In genomic region chr16:91270212-91270971, GRCm38 (mm10) we compare ENCODE assay signal across 9 mouse cellular contexts. TPM values are rescaled to one million over a fixed set of nuclear protein-coding genes. Genes with fewer than 3 reads are reported as not detected.
DNase-seq lines count a peak whose midpoint lies in the region; ATAC-seq and TF ChIP-seq lines count a peak whose summit lies in the region.
"Had no signal": no experiment of that assay in that cellular context is flagged by ENCODE, and none has a peak within 500 bp of the region (broad histone marks: within the 10 kb centered on the region; RNA-seq: fewer than 3 reads in every experiment).

No protein-coding gene starts in this region.

- H3K9ac ChIP-seq in heart, adult 2 months (ENCODE audit: low read depth, low read length), result no peak overlapping the region
- no peak overlapping the region for H3K9ac ChIP-seq in intestine, embryonic 15.5 days
- no peak overlapping the region; the same call in 1 of the 2 replicates for H3K9ac ChIP-seq in midbrain, embryonic 12.5 days (replicated peaks)

- H3K4me2 ChIP-seq in intestine, embryonic 15.5 days (replicated peaks), result peak overlapping the region; percentile 79
- peak overlapping the region; percentile 77 for H3K4me2 ChIP-seq in midbrain, embryonic 12.5 days (replicated peaks)

- ATAC-seq in intestine, embryonic 15.5 days, result no peak
- ATAC-seq in midbrain, embryonic 12.5 days (ENCODE audit: low FRiP score, low read depth), result 0 out of 2 replicates have a peak, but pooled peaks have one; percentile 10

- no peak for TF ChIP-seq POLR2A in heart, adult 2 months (IDR thresholded peaks at IDR 0.05; ENCODE audit: insufficient read depth, low read depth, low read length)

- no peaks in the 10 kb centered on the region for H3K4me1 ChIP-seq in heart, adult 2 months (ENCODE audit: control insufficient read depth, insufficient read depth, low read length)
- H3K4me1 ChIP-seq in intestine, embryonic 15.5 days (replicated peaks), result peaks cover 15% of the 10 kb centered on the region
- peaks cover 25% of the 10 kb centered on the region for H3K4me1 ChIP-seq in midbrain, embryonic 12.5 days

- no peak for DNase-seq in heart, adult 2 months
- no peak for DNase-seq in heart, adult 9 months (ENCODE audit: low spot score in 2 of 2)
- peak; percentile 3 for DNase-seq in urinary bladder, postnatal 25 days (ENCODE audit: low spot score)
- no peak for DNase-seq in urinary bladder, adult 2 months (ENCODE audit: low spot score)
- DNase-seq in adrenal gland, postnatal 25 days, result no peak
- DNase-seq in B cell, adult 2 months, result no peak

- no peaks in the 10 kb centered on the region for H3K9me3 ChIP-seq in intestine, embryonic 15.5 days
- no peaks in the 10 kb centered on the region for H3K9me3 ChIP-seq in midbrain, embryonic 12.5 days

- intact Hi-C loops in heart, adult 2 months (cut with DNase I), result no loop called here

- no peaks in the 10 kb centered on the region for H3K79me2 ChIP-seq in heart, adult 2 months (replicated peaks; ENCODE audit: control insufficient read depth, insufficient read depth, low read length)

- WGBS in heart, adult 2 months, result 1% methylated on average over 63 of the region's 63 CpGs
- WGBS in intestine, embryonic 15.5 days, result under 1% methylated on average over 63 of the region's 63 CpGs
- under 1% methylated on average over 59 of the region's 63 CpGs for WGBS in midbrain, embryonic 12.5 days

- peak overlapping the region; percentile 12; the same call in 1 of the 2 replicates for H3K4me3 ChIP-seq in heart, adult 2 months
- peak overlapping the region; percentile 41 for H3K4me3 ChIP-seq in intestine, embryonic 15.5 days (replicated peaks)
- H3K4me3 ChIP-seq in midbrain, embryonic 12.5 days, result peak overlapping the region; percentile 42

- H3K27ac ChIP-seq in heart, adult 2 months, result no peak overlapping the region
- H3K27ac ChIP-seq in intestine, embryonic 15.5 days, result no peak overlapping the region
- H3K27ac ChIP-seq in midbrain, embryonic 12.5 days (replicated peaks), result no peak overlapping the region

- no peaks in the 10 kb centered on the region for H3K36me3 ChIP-seq in heart, adult 2 months (ENCODE audit: control insufficient read depth, insufficient read depth, low read length)
- no peaks in the 10 kb centered on the region for H3K36me3 ChIP-seq in intestine, embryonic 15.5 days
- H3K36me3 ChIP-seq in midbrain, embryonic 12.5 days, result no peaks in the 10 kb centered on the region

- no peak for TF ChIP-seq EP300 in heart, adult 2 months (IDR thresholded peaks at IDR 0.05; ENCODE audit: insufficient read depth, low read depth, low read length)

- H3K27me3 ChIP-seq in heart, adult 2 months (ENCODE audit: control insufficient read depth, insufficient read depth, low read length), result peaks cover 20% of the 10 kb centered on the region
- H3K27me3 ChIP-seq in intestine, embryonic 15.5 days (replicated peaks), result peaks cover 84% of the 10 kb centered on the region
- peaks cover 100% of the 10 kb centered on the region for H3K27me3 ChIP-seq in midbrain, embryonic 12.5 days

- no peak for TF ChIP-seq CTCF in heart, adult 2 months (IDR thresholded peaks at IDR 0.05)

RNA-seq across cellular contexts. Expression of gene Olig1, which starts 0.8 kb away (rescaled TPM):
- total RNA-seq in heart, adult 2 months (2021), result not detected
- polyA plus RNA-seq in heart, adult 2 months (2012; rRNA removed), result 0.12 and 0.25 TPM in 2 replicates
- 0.19 and 0.25 TPM in 2 replicates for polyA plus RNA-seq in urinary bladder, adult 2 months (2012; rRNA removed)
- 0.13 TPM in 1 of 2 replicates, not detected in the other for polyA plus RNA-seq in intestine, embryonic 15.5 days (2015; fragmentation: Nextera tagmentation; extraction: Ambion mirVana)
- 2.4 and 5.1 TPM in 2 replicates for polyA plus RNA-seq in midbrain, embryonic 12.5 days (2016; fragmentation: Nextera tagmentation; extraction: Ambion mirVana)
- 0.27 TPM in 1 of 2 replicates, not detected in the other for total RNA-seq in adrenal gland, postnatal 25 days (2021)
- total RNA-seq: CH12.LX had no signal

RNA-seq across cellular contexts. Expression of gene Olig2, which starts 45.1 kb away (rescaled TPM):
- total RNA-seq in heart, adult 2 months (2021), result not detected
- not detected in 2 replicates for polyA plus RNA-seq in heart, adult 2 months (2012; rRNA removed)
- not detected in 2 replicates for polyA plus RNA-seq in urinary bladder, adult 2 months (2012; rRNA removed)
- polyA plus RNA-seq in intestine, embryonic 15.5 days (2015; fragmentation: Nextera tagmentation; extraction: Ambion mirVana), result not detected in 2 replicates
- 5.9 and 11.3 TPM in 2 replicates for polyA plus RNA-seq in midbrain, embryonic 12.5 days (2016; fragmentation: Nextera tagmentation; extraction: Ambion mirVana)
- total RNA-seq in adrenal gland, postnatal 25 days (2021), result not detected in 2 replicates
- total RNA-seq: CH12.LX had no signal
